Mouse (Mus musculus) small intestine, adult 2 months (tissue): ENCODE data around the gene Card19. TPM values are rescaled to one million over a fixed set of nuclear protein-coding genes. Genes with fewer than 3 reads are reported as not detected.

Experiments
- H3K27ac ChIP-seq: fragments of 200-500 bp; 2 replicates; pipeline ENCODE4 v1.5.1; 2012; ENCODE audit warnings: low read depth, low read length, control low read depth, inconsistent platforms; ENCODE audit not compliant: insufficient read depth
- H3K27me3 ChIP-seq: fragments of 200-500 bp; 2 replicates; pipeline ENCODE4 v1.6.1; 2012; ENCODE audit warnings: mild to moderate bottlenecking, moderate library complexity, low read length, inconsistent platforms; ENCODE audit not compliant: control insufficient read depth, insufficient read depth
- H3K36me3 ChIP-seq: fragments of 200-500 bp; 2 replicates; pipeline ENCODE4 v1.6.1; 2012; ENCODE audit warnings: mild to moderate bottlenecking, low read length, control low read depth, inconsistent platforms; ENCODE audit not compliant: control insufficient read depth, insufficient read depth
- H3K4me1 ChIP-seq: fragments of 200-500 bp; 2 replicates; pipeline ENCODE4 v1.6.1; 2012; ENCODE audit warnings: low read length, inconsistent platforms, mixed read lengths; ENCODE audit not compliant: control insufficient read depth, insufficient read depth, insufficient read length
- H3K4me3 ChIP-seq: fragments of 200-500 bp; 2 replicates; pipeline ENCODE4 v1.5.1; 2012; ENCODE audit warnings: low read depth, mild to moderate bottlenecking, control low read depth, inconsistent platforms, low read length, moderate library complexity
- CTCF ChIP-seq: fragments of 200-500 bp; IDR thresholded peaks from 2 replicates; pipeline ENCODE4 v1.5.1; 2012; ENCODE audit warnings: low read depth, mild to moderate bottlenecking, control low read depth, inconsistent platforms, low read length, moderate library complexity, mixed read lengths; ENCODE audit not compliant: insufficient replicate concordance, insufficient read length; ENCODE audit errors: extremely low read depth
- POLR2A ChIP-seq: fragments of 200-500 bp; IDR thresholded peaks from 2 replicates; pipeline ENCODE4 v1.6.1; 2012; ENCODE audit warnings: low read depth, mild to moderate bottlenecking, control low read depth, inconsistent platforms, low read length, moderate library complexity
- WGBS: fragments of 180-500 bp; shearing (Covaris S2); methylation state at CpG from one replicate; pipeline ENCODE4 v1.1.7; 2018; 5-methylcytosine and 5-hydroxymethylcytosine counted together
- polyA plus RNA-seq: library from polyadenylated mRNA; depleted of rRNA; stranded (reverse); fragments of >200 nt; gene quantifications from 2 replicates; pipeline ENCODE4 v1.2.3, GENCODE M21; 2012

The Card19 gene
- polyA plus RNA-seq, 1 experiment = 237 TPM

GRCm38 (mm10) chr13:49188219-49188965 is 27.4 kb downstream of the Card19 start:
- Histone ChIP-seq H3K36me3 (no peaks in the 10 kb centered on the region), H3K4me3 (peak overlapping the region; percentile 68), H3K27me3 (no peaks in the 10 kb centered on the region), H3K27ac (peak overlapping the region; percentile 35; the same call in 1 of the 2 replicates), H3K4me1 (peaks cover 24% of the 10 kb centered on the region)
- WGBS = 25% methylated on average over 15 of the region's 15 CpGs
- TF ChIP-seq CTCF (no peak), POLR2A (no peak)

- Histone ChIP-seq H3K4me3 (peak within 1 kb of the TSS; percentile 68), H3K36me3 (no peaks in the 10 kb centered on the region), H3K27ac (peak within 1 kb of the TSS; percentile 45), H3K27me3 (no peaks in the 10 kb centered on the region), H3K4me1 (peaks cover 24% of the 10 kb centered on the region)
- WGBS = under 1% methylated on average over 86 of the region's 87 CpGs
- TF ChIP-seq POLR2A (peak; percentile 91), CTCF (no peak)
Observed at GRCm38 (mm10) chr13:49187288-49188218, 28.3 kb downstream of the Card19 start, which contains the start of gene Ninj1. Gene Ninj1, plus strand, starts transcription at chr13:49187485.

GRCm38 (mm10) chr13:49186798-49187287 is 29.0 kb downstream of the Card19 start:
- Histone ChIP-seq H3K36me3 (no peaks in the 10 kb centered on the region), H3K4me1 (peaks cover 24% of the 10 kb centered on the region), H3K27ac (peak overlapping the region; percentile 45), H3K4me3 (peak overlapping the region; percentile 20), H3K27me3 (no peaks in the 10 kb centered on the region)
- TF ChIP-seq CTCF = no peak
- TF ChIP-seq POLR2A = no peak
- WGBS = 14% methylated on average over 11 of the region's 11 CpGs

GRCm38 (mm10) chr13:49183646-49184045 is 32.2 kb downstream of the Card19 start:
- 59% methylated on average over 5 of the region's 5 CpGs for WGBS
- H3K27me3 ChIP-seq = no peaks in the 10 kb centered on the region
- H3K36me3 ChIP-seq = no peaks in the 10 kb centered on the region
- H3K4me1 ChIP-seq = peaks cover 21% of the 10 kb centered on the region
- H3K27ac ChIP-seq = peak overlapping the region; percentile 5; the same call in 1 of the 2 replicates
- TF ChIP-seq POLR2A = no peak
- H3K4me3 ChIP-seq = no peak overlapping the region

GRCm38 (mm10) chr13:49183161-49183560 is 32.7 kb downstream of the Card19 start:
- peak overlapping the region; percentile 5; the same call in 1 of the 2 replicates for H3K27ac ChIP-seq
- no peaks in the 10 kb centered on the region for H3K36me3 ChIP-seq
- TF ChIP-seq POLR2A (no peak), CTCF (no peak)
- WGBS = 80% methylated on average over 5 of the region's 5 CpGs
- H3K27me3 ChIP-seq = no peaks in the 10 kb centered on the region
- H3K4me3 ChIP-seq = no peak overlapping the region
- peaks cover 20% of the 10 kb centered on the region for H3K4me1 ChIP-seq

- Histone ChIP-seq H3K36me3 (no peaks in the 10 kb centered on the region), H3K27me3 (no peaks in the 10 kb centered on the region), H3K4me3 (no peak overlapping the region), H3K4me1 (peaks cover 11% of the 10 kb centered on the region), H3K27ac (no peak overlapping the region)
- TF ChIP-seq POLR2A (no peak), CTCF (no peak)
- 92% methylated on average over 3 of the region's 3 CpGs for WGBS
Observed at GRCm38 (mm10) chr13:49181411-49181984, 34.3 kb downstream of the Card19 start.

- 41% methylated on average over 1 of the region's 1 CpGs for WGBS
- Histone ChIP-seq H3K36me3 (no peaks in the 10 kb centered on the region), H3K4me3 (no peak overlapping the region), H3K27ac (no peak overlapping the region), H3K27me3 (no peaks in the 10 kb centered on the region), H3K4me1 (peaks cover 8% of the 10 kb centered on the region)
- no peak for TF ChIP-seq CTCF
- no peak for TF ChIP-seq POLR2A
Observed at GRCm38 (mm10) chr13:49180691-49181090, 35.1 kb downstream of the Card19 start.
